Mouse (Mus musculus) kidney, adult 2 months (tissue): ENCODE data around the gene Hist1h2bg. TPM values are rescaled to one million over a fixed set of nuclear protein-coding genes. Genes with fewer than 3 reads are reported as not detected.
"Not testable (repeated sequence)": the region's sequence is repeated elsewhere in the genome, so short reads cannot be mapped to it uniquely, and the experiment has no call there.

Experiments
- DNase-seq: peaks from one replicate; pipeline ENCODE4 v3.0.0; 2021
- H3K27ac ChIP-seq: fragments of 200-500 bp; 2 replicates; pipeline ENCODE4 v1.5.1; 2012; ENCODE audit warnings: low read depth, low read length, control low read depth, inconsistent platforms; ENCODE audit not compliant: insufficient read depth
- H3K27me3 ChIP-seq: fragments of 200-500 bp; replicated peaks from 2 replicates; pipeline ENCODE4 v1.6.1; 2012; ENCODE audit warnings: mild to moderate bottlenecking, moderate library complexity, low read length, inconsistent platforms; ENCODE audit not compliant: control insufficient read depth, insufficient read depth
- H3K36me3 ChIP-seq: fragments of 200-500 bp; 2 replicates; pipeline ENCODE4 v1.6.1; 2012; ENCODE audit warnings: mild to moderate bottlenecking, moderate library complexity, low read length, inconsistent platforms; ENCODE audit not compliant: control insufficient read depth, insufficient read depth
- H3K4me1 ChIP-seq: fragments of 200-500 bp; 2 replicates; pipeline ENCODE4 v1.6.1; 2011; ENCODE audit warnings: low read length; ENCODE audit not compliant: control insufficient read depth, insufficient read depth
- H3K4me3 ChIP-seq: fragments of 200-500 bp; 2 replicates; pipeline ENCODE4 v1.5.1; 2011; ENCODE audit warnings: mild to moderate bottlenecking, low read depth, low read length, control low read depth; ENCODE audit not compliant: insufficient read depth
- CTCF ChIP-seq: fragments of 200-500 bp; conservative IDR thresholded peaks from 2 replicates; pipeline ENCODE4 v1.5.1; 2011; ENCODE audit warnings: low read depth, mild to moderate bottlenecking, control low read depth, low read length, moderate library complexity, mixed read lengths; ENCODE audit not compliant: insufficient read depth, insufficient read length
- POLR2A ChIP-seq: fragments of 200-500 bp; IDR thresholded peaks from one replicate; pipeline ENCODE4 v1.6.1; 2011; ENCODE audit warnings: low read depth, low read length, control low read depth
- WGBS: fragments of 180-500 bp; shearing (Covaris S2); methylation state at CpG from one replicate; pipeline ENCODE4 v1.1.7; 2018; 5-methylcytosine and 5-hydroxymethylcytosine counted together
- polyA plus RNA-seq: library from polyadenylated mRNA; depleted of rRNA; stranded (reverse); fragments of >200 nt; gene quantifications from 2 replicates; pipeline ENCODE4 v1.2.3, GENCODE M21; 2012

Gene Hist1h2bg
- polyA plus RNA-seq, 1 experiment = 3.1 TPM

- no peak for TF ChIP-seq CTCF
- TF ChIP-seq POLR2A = no peak
- Histone ChIP-seq H3K36me3 (no peaks in the 10 kb centered on the region), H3K4me3 (no peak overlapping the region), H3K27ac (no peak overlapping the region), H3K4me1 (no peaks in the 10 kb centered on the region; the same call in 1 of the 2 replicates), H3K27me3 (peaks cover 2% of the 10 kb centered on the region; the same call in 1 of the 2 replicates)
- WGBS = 55% methylated on average over 2 of the region's 2 CpGs
- DNase-seq = no peak
These were observed 1.2 kb downstream of the Hist1h2bg start for GRCm38 (mm10) chr13:23572218-23573033.

GRCm38 (mm10) chr13:23573034-23573897 lies 2.1 kb downstream of the Hist1h2bg start:
- 0 out of 2 replicates have a peak overlapping the region, but pooled peaks have one; percentile 26 for H3K4me3 ChIP-seq

GRCm38 (mm10) chr13:23573898-23574524 lies 2.8 kb downstream of the Hist1h2bg start, which contains the start of the genes Hist1h2bf and Hist1h2ad:
Hist1h2bf (minus strand) TSS chr13:23574196.
Hist1h2ad (plus strand) TSS chr13:23574381.
- 4% methylated on average over 42 of the region's 42 CpGs for WGBS
- peak within 1 kb of the TSS; percentile 26; the same call in 1 of the 2 replicates for H3K4me3 ChIP-seq
- peak; percentile 90 for DNase-seq
- not testable (repeated sequence) for H3K36me3 ChIP-seq, H3K27me3 ChIP-seq, H3K4me1 ChIP-seq, H3K27ac ChIP-seq

More at GRCm38 (mm10) chr13:23573034-23573897, 2.1 kb downstream of the Hist1h2bg start:
- DNase-seq, H3K27ac ChIP-seq, H3K36me3 ChIP-seq, H3K4me1 ChIP-seq, H3K27me3 ChIP-seq: not testable (repeated sequence)
- WGBS = 21% methylated on average over 20 of the region's 20 CpGs

GRCm38 (mm10) chr13:23574546-23575170 lies 3.5 kb downstream of the Hist1h2bg start:
- not testable (repeated sequence) for H3K27ac ChIP-seq, H3K36me3 ChIP-seq, H3K27me3 ChIP-seq, DNase-seq, H3K4me1 ChIP-seq
- WGBS = 9% methylated on average over 11 of the region's 39 CpGs
- peak overlapping the region; percentile 8; the same call in 1 of the 2 replicates for H3K4me3 ChIP-seq

GRCm38 (mm10) chr13:23575271-23575851 lies 4.2 kb downstream of the Hist1h2bg start, which contains the start of gene Hist1h3d:
Hist1h3d (plus strand) TSS chr13:23575763.
- peak within 1 kb of the TSS; percentile 37; the same call in 1 of the 2 replicates for H3K4me3 ChIP-seq
- WGBS = 5% methylated on average over 18 of the region's 18 CpGs
- H3K36me3 ChIP-seq = no peaks in the 10 kb centered on the region
- H3K27ac ChIP-seq = no peak within 1 kb of the TSS
- TF ChIP-seq CTCF = no peak
- TF ChIP-seq POLR2A = no peak
- peaks cover 2% of the 10 kb centered on the region; the same call in 1 of the 2 replicates for H3K27me3 ChIP-seq
- peak; percentile 52 for DNase-seq
- no peaks in the 10 kb centered on the region; the same call in 1 of the 2 replicates for H3K4me1 ChIP-seq

- not testable (repeated sequence) for DNase-seq, H3K27ac ChIP-seq, H3K27me3 ChIP-seq, H3K4me1 ChIP-seq, H3K36me3 ChIP-seq
- 10% methylated on average over 12 of the region's 40 CpGs for WGBS
- peak overlapping the region; percentile 37; the same call in 1 of the 2 replicates for H3K4me3 ChIP-seq
These were observed 4.7 kb downstream of the Hist1h2bg start for GRCm38 (mm10) chr13:23575864-23576313.
